Mouse (Mus musculus) embryo, embryonic 11.5 days (tissue): ENCODE data around the gene Raf1.
"Not testable (repeated sequence)": the region's sequence is repeated elsewhere in the genome, so short reads cannot be mapped to it uniquely, and the experiment has no call there.

Experiments used
- DNase-seq: peaks from one replicate; pipeline ENCODE4 v3.0.0-alpha.2; 2012; ENCODE audit warnings: low read depth, low spot score

Raf1 gene

GRCm38 (mm10) chr6:115684271-115684670 lies 7.8 kb upstream of the Raf1 start:
- no peak for DNase-seq

- DNase-seq = no peak
These were observed 4.6 kb upstream of the Raf1 start for GRCm38 (mm10) chr6:115681066-115681465.

GRCm38 (mm10) chr6:115678012-115678411 lies 1.6 kb upstream of the Raf1 start:
- DNase-seq = no peak

GRCm38 (mm10) chr6:115677441-115677840 lies 1.0 kb upstream of the Raf1 start:
- DNase-seq = no peak

- no peak for DNase-seq
These were observed 713 bp downstream of the Raf1 start for GRCm38 (mm10) chr6:115675508-115676336.

GRCm38 (mm10) chr6:115675166-115675507 lies 1.3 kb downstream of the Raf1 start:
- DNase-seq = no peak

- DNase-seq = no peak
These were observed 2.1 kb downstream of the Raf1 start for GRCm38 (mm10) chr6:115674316-115674715.

- DNase-seq = no peak
These were observed 3.7 kb downstream of the Raf1 start for GRCm38 (mm10) chr6:115672700-115673099.

GRCm38 (mm10) chr6:115666641-115667040 lies 9.8 kb downstream of the Raf1 start:
- DNase-seq = no peak

GRCm38 (mm10) chr6:115664268-115664667 lies 12.2 kb downstream of the Raf1 start:
- no peak for DNase-seq

- DNase-seq = no peak
These were observed 17.6 kb downstream of the Raf1 start for GRCm38 (mm10) chr6:115658802-115659201.

- DNase-seq = no peak
These were observed 22.5 kb downstream of the Raf1 start for GRCm38 (mm10) chr6:115653939-115654338.

GRCm38 (mm10) chr6:115651719-115652118 lies 24.7 kb downstream of the Raf1 start:
- DNase-seq = no peak

- no peak for DNase-seq
These were observed 25.7 kb downstream of the Raf1 start for GRCm38 (mm10) chr6:115650476-115651427.

- no peak for DNase-seq
These were observed 26.6 kb downstream of the Raf1 start for GRCm38 (mm10) chr6:115649792-115650365.

GRCm38 (mm10) chr6:115643315-115643714 lies 33.1 kb downstream of the Raf1 start:
- DNase-seq = no peak

- not testable (repeated sequence) for DNase-seq
These were observed 38.2 kb downstream of the Raf1 start for GRCm38 (mm10) chr6:115638188-115638587.

- no peak for DNase-seq
These were observed 42.4 kb downstream of the Raf1 start for GRCm38 (mm10) chr6:115634015-115634414.

GRCm38 (mm10) chr6:115631056-115631795 lies 45.2 kb downstream of the Raf1 start:
- no peak for DNase-seq

GRCm38 (mm10) chr6:115626121-115626520 lies 50.3 kb downstream of the Raf1 start:
- DNase-seq = no peak

GRCm38 (mm10) chr6:115620942-115621341 lies 55.5 kb downstream of the Raf1 start:
- DNase-seq = no peak
